Mouse (Mus musculus) macrophage (primary cell): ENCODE measurements around the gene Mark4. TPM values are rescaled to one million over a fixed set of nuclear protein-coding genes. Genes with fewer than 3 reads are reported as not detected.

Source experiments
- H3K27ac ChIP-seq: fragments of 350-480 bp; formaldehyde crosslinking; 2 replicates; pipeline ENCODE4 v1.9.0; 2021
- H3K36me3 ChIP-seq: fragments of 350-480 bp; formaldehyde crosslinking; 2 replicates; pipeline ENCODE4 v1.9.0; 2021; ENCODE audit errors: inconsistent target
- H3K4me3 ChIP-seq: fragments of 350-480 bp; formaldehyde crosslinking; 2 replicates; pipeline ENCODE4 v1.9.0; 2021; ENCODE audit errors: inconsistent target
- H3K79me2 ChIP-seq: fragments of 350-480 bp; formaldehyde crosslinking; 2 replicates; pipeline ENCODE4 v1.9.0; 2021; ENCODE audit errors: inconsistent target
- WGBS: methylation state at CpG from one replicate; pipeline ENCODE4 v1.1.7; 2026; ENCODE audit warnings: inconsistent platforms; ENCODE audit not compliant: missing documents; 5-methylcytosine and 5-hydroxymethylcytosine counted together
- polyA plus RNA-seq: library from polyadenylated mRNA; stranded (reverse); fragments of 250-400 nt; gene quantifications from 3 replicates; pipeline ENCODE4 v1.2.4, GENCODE M21; 2018; ENCODE audit warnings: inconsistent platforms

Mark4 gene
- polyA plus RNA-seq, 1 experiment from 2014 or later, result 20.2 TPM

DNA sequence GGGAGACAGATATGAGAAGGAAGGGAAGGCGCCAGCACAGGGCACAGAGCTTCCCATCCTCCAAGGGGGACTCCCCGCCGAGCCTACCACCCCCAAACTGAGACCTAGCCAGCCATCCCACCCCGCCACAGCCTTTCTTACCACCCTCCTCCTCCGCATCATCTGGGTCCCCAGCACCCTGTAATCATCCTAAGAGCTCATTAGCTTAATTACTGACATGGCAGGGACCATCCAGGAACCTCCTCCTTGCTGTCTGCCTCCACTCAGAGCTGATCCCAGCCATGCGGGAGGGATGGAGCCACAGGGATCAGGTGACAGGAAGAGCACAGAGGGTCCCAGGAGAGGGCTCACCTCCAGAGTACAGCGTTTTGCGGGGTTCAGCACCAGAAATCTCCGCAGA is 21.6 kb downstream of the Mark4 start:
- WGBS, result 88% methylated on average over 9 of the region's 9 CpGs
- H3K4me3 ChIP-seq, result no peak overlapping the region

DNA sequence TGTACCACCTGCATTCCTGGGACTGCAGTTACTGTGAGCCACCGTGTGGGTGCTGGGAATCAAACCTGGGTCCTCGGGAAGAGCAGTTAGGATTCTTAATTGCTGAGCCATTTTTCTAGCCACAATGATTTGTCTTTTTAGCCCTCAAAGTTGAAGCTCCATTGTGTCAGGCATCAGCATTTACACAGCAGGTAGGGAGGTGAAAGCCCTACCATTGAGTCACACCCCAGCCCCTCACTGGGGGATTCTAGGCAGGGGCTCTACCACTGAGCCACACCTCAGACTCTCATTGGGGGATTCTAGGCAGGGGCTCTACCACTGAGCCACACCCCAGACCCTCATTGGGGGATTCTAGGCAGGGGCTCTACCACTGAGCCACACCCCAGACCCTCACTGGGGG is 22.3 kb downstream of the Mark4 start:
- no peak overlapping the region for H3K4me3 ChIP-seq
- 93% methylated on average over 2 of the region's 2 CpGs for WGBS
- H3K79me2 ChIP-seq, result no peaks in the 10 kb centered on the region
- no peak overlapping the region for H3K27ac ChIP-seq
- H3K36me3 ChIP-seq, result peaks cover 89% of the 10 kb centered on the region

More for the DNA sequence above, 21.6 kb downstream of the Mark4 start:
- Histone ChIP-seq H3K79me2 (no peaks in the 10 kb centered on the region), H3K36me3 (peaks cover 89% of the 10 kb centered on the region), H3K27ac (no peak overlapping the region)

DNA sequence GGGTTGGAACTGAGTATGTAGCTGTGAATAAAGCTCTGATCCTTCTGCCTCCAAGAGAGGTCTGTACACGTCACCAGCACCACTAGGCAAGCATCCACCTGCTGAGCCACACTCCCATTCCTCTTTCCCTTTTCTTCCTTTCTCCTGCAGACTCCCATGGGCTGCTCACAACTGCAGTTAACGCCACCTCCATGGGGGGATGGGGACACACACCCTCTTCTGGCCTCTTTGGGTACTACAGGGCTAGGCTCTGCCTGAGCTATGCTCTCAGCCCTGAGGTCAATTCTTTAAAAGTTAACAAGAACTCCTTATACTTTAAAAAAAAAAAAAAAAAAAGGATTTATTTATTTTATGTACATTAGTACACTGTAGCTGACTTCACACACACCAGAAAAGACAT is 26.1 kb downstream of the Mark4 start:
- WGBS, result 89% methylated on average over 2 of the region's 2 CpGs
- no peak overlapping the region for H3K4me3 ChIP-seq
- H3K27ac ChIP-seq, result no peak overlapping the region
- H3K36me3 ChIP-seq, result peaks cover 92% of the 10 kb centered on the region
- H3K79me2 ChIP-seq, result no peaks in the 10 kb centered on the region

DNA sequence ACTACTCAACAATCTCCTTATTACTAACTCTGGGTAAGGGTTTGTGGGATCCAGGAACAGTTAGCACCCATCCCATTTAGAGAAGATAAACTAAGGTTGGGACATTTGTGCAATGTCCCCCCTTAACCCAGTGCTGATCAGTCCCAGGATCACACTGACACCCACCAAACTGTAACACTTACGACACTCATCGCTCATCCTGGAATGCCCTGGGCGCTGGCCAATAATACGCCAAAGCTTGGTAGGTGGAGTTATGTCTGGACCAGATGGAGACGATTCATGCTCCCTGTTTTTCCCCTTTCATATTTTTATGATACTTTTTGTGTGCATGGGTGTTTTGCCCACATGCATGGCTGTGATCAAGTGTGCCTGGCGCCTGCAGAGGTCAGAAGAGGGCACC is 28.2 kb downstream of the Mark4 start:
- no peak overlapping the region for H3K4me3 ChIP-seq
- H3K27ac ChIP-seq, result no peak overlapping the region
- 94% methylated on average over 6 of the region's 6 CpGs for WGBS
- H3K36me3 ChIP-seq, result peaks cover 78% of the 10 kb centered on the region
- H3K79me2 ChIP-seq, result no peaks in the 10 kb centered on the region

DNA sequence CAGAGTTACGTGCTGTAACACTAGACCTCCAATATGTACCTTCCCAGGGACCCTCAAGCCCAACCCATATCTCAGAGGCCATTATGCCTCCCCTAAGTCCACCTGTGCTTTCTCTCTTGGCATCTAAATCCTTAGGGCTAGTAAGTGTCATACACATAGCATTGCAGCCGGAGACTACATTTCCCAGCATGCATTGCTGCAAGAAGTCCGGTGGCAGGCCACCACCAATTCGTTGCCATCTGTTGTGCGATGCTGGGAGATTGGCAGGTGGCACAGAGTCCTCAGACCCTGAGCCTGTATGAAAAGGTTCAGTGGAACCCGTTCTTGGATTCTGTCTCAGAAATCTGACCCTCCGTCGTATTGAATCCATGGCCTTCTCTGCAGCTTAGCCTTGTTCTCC is 28.9 kb downstream of the Mark4 start:
- Histone ChIP-seq H3K4me3 (no peak overlapping the region), H3K36me3 (peaks cover 71% of the 10 kb centered on the region), H3K27ac (no peak overlapping the region), H3K79me2 (no peaks in the 10 kb centered on the region)
- 87% methylated on average over 8 of the region's 8 CpGs for whole genome bisulfite sequencing

DNA sequence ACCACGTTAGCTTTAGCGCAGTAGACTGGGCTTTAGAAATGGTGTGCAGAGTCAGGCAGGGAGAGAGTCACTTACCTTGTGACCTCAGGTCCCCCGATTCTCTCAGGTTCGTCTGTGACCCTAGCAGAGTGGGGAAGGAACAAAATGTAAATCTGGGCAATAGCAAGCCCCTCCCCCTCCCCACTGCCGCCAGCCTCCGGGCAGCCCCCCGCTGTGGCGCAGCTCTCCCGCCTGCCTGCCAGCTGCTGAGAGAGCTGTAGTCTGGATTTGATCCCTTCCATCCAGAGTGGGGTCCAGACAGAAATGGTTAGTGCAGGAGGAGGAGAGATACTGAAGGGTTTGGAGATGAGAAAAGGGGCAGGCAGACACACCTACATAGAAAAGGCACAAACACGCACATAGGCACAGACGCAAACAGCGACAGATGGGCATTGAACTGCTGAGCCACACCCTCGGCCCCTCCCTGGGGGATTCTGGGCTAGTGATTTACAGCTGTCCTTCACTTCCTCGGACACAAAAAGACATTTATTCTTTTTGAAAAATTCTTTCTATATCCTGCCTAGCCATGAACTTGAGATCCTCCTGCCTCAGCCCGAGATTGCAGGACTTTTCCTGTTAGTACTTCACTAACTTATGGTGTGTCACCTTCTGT is 30.5 kb downstream of the Mark4 start:
- peaks cover 57% of the 10 kb centered on the region for H3K36me3 ChIP-seq
- H3K4me3 ChIP-seq, result no peak overlapping the region
- H3K27ac ChIP-seq, result no peak overlapping the region
- WGBS, result 95% methylated on average over 15 of the region's 15 CpGs
- no peaks in the 10 kb centered on the region for H3K79me2 ChIP-seq

DNA sequence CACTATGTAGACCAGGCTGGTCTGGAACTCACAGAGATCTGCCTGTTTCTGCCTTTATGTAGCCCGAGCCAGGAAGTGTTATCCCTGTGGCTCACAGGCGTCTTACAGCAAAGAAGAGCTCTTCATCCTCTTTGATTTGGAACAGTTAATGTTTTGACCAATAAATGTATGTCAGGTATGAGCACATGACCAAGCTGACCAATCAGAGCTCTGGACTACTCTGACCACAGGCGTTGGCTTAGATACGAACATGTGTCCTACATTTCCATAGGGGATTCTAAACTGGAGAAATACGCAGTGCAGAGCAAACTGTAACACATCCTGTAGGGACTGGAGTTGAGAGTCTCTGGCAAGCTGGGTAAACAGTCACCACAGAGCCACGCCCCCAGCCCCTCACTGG is 31.7 kb downstream of the Mark4 start:
- Histone ChIP-seq H3K79me2 (no peaks in the 10 kb centered on the region), H3K27ac (no peak overlapping the region), H3K36me3 (peaks cover 44% of the 10 kb centered on the region; the same call in 1 of the 2 replicates), H3K4me3 (no peak overlapping the region)
- 94% methylated on average over 5 of the region's 6 CpGs for WGBS

DNA sequence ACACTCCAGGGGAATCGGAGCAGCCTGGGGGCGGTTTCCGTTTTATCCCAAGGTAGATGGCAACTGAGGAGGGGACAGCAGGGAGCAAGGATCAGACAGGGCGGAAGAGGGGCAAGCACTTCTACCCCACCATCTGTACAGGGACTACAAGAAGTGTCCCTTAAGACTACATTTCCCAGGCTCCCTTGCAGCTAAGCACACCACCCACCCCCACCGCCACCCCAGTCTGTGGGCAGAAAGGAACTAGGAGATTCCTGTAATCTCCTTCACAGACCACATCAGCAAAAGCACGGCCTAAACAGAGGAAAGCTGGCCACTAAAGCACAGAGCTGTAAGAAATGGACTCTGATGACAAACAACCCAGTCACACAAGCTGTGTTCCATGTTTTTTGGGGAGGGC is 32.3 kb downstream of the Mark4 start:
- H3K36me3 ChIP-seq, result peaks cover 39% of the 10 kb centered on the region; the same call in 1 of the 2 replicates
- 86% methylated on average over 6 of the region's 6 CpGs for WGBS
- no peak overlapping the region for H3K27ac ChIP-seq

DNA sequence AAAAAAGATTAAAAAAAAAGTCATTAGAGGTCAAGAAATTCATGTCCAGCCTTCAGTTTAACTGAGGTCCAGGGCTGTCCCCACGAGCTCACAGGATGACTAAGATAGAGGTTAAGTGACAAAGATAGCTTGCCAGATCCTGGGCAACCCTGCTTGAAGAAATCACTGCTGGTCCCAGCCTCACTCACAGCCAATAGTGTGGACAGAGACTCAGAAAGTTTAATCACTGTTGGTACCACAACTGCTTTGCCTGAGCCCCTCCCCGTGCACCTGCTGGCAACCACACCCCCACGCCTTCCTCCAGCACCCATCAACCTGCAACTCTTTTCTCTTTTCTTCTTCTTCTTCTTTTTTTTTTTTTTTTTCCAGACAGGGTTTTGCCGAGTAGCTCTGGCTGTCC is 34.6 kb downstream of the Mark4 start:
- Histone ChIP-seq H3K27ac (no peak overlapping the region), H3K79me2 (no peaks in the 10 kb centered on the region), H3K36me3 (peaks cover 20% of the 10 kb centered on the region; the same call in 1 of the 2 replicates), H3K4me3 (no peak overlapping the region)
- WGBS, result 62% methylated on average over 3 of the region's 4 CpGs

More for the DNA sequence above, 32.3 kb downstream of the Mark4 start:
- H3K79me2 ChIP-seq, result no peaks in the 10 kb centered on the region
- no peak overlapping the region for H3K4me3 ChIP-seq

DNA sequence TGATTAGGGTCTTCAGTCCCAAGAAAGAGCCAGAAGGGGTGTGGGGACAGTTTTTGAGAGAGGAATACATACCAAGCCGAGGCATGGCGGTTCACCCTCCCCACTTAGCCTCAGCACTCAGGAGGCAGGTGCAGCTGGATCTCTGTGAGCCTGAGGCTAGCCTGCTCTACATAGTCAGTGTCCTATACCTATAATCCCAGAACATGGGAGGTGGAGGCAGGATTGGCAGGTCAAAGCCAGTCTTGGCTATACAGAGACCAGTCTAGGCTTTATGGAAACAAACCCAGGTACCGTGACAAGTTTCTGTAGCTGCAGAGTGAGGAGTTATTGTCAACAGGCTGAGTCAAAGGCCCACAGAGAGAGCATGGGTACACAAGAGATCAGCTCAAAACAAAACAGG is 35.5 kb downstream of the Mark4 start:
- Histone ChIP-seq H3K36me3 (peaks cover 10% of the 10 kb centered on the region; the same call in 1 of the 2 replicates), H3K27ac (no peak overlapping the region), H3K4me3 (no peak overlapping the region), H3K79me2 (no peaks in the 10 kb centered on the region)
- WGBS, result 100% methylated on average over 3 of the region's 3 CpGs

DNA sequence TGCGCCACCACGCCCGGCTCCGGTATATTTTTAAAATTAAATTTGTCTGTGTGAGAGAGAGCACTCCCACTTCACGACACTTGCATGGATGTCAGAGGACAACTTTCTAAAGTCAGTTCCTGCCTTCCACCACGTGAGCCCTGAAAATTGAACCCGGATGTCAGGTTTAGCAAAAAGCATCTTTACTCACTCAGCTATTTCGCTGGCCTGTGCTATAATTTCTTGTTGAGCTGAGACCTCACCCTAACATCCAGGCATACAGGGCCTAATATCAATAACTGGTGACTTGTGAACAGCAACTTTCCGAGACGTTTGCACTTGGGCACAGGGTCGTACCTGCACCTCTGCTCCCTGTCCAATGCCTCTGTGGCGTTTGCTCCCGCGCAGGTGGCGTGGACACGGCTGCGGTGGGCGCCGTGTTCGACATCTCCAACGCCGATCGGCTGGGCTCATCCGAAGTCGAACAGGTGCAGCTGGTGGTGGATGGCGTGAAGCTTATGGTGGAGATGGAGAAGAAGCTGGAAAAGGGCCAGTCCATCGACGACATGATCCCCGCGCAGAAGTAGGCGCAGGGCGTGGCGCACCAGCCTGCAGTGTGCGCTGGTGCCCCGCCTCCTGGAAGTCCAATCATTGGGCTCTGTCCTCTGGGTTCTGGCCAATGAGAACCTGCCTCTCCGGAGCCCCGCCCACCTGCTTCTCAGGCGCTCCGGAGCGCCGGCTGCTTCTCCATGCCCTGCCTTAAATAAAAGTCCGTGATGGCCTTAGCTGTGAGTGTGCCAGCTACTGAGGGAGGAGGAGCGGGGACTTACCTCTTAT is 37.6 kb downstream of the Mark4 start:
- H3K79me2 ChIP-seq, result no peaks in the 10 kb centered on the region
- H3K4me3 ChIP-seq, result no peak overlapping the region
- WGBS, result 10% methylated on average over 42 of the region's 43 CpGs
- H3K27ac ChIP-seq, result no peak overlapping the region
- no peaks in the 10 kb centered on the region for H3K36me3 ChIP-seq

DNA sequence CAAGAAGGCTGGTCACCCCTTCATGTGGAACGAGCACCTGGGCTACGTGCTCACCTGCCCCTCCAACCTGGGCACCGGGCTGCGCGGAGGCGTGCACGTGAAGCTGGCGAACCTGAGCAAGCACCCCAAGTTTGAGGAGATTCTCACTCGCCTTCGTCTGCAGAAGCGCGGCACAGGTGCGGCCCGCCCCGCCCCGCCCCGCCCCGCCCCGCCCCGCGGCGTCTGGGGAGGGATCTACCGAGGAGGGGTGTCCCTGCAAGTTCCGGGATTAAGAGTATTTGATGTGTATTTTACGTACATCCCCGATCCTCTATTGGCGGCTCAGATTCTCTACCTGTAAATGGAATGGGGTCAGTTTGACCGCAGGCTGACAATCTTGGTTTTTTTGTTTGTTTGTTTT is 38.5 kb downstream of the Mark4 start:
- Histone ChIP-seq H3K79me2 (no peaks in the 10 kb centered on the region), H3K27ac (no peak overlapping the region), H3K4me3 (no peak overlapping the region), H3K36me3 (no peaks in the 10 kb centered on the region)
- 4% methylated on average over 28 of the region's 28 CpGs for WGBS

DNA sequence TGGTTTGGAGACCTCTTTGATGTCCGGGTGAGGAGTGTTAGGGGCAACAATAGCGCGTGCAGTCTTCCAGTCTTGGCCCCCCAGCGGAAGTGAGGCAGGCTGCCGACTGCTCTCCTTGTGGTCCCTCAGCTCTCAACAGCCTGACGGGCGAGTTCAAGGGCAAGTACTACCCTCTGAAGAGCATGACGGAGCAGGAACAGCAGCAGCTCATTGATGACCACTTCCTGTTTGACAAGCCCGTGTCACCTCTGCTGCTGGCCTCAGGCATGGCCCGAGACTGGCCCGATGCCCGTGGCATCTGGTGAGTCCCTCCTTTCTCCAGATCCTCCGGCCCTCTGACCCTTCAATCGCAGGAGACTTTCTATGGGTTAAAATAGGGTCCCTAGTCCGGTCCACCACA is 42.0 kb downstream of the Mark4 start:
- Histone ChIP-seq H3K36me3 (no peaks in the 10 kb centered on the region), H3K4me3 (no peak overlapping the region), H3K79me2 (no peaks in the 10 kb centered on the region), H3K27ac (no peak overlapping the region)
- WGBS, result 56% methylated on average over 14 of the region's 15 CpGs

DNA sequence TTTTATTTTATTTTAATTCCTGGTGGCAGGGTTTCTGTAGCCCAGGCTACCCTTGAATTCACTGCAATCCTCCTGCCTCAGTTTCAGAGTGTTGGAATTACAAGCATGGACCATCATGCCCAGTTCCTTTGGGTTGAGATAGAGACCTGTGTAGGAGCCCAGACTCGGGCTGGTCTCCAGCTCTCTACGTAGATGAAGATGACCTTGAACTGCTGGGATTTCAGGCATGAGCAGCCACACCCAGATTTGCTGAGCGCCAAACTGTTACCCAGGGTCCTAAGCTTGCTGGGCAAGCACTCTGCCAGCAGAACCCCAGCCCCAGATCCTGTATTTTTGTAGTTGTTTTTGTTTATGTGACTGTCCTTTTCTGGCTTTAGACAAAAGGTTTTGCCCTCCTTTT is 45.1 kb downstream of the Mark4 start:
- no peak overlapping the region for H3K27ac ChIP-seq
- H3K4me3 ChIP-seq, result no peak overlapping the region
- H3K79me2 ChIP-seq, result no peaks in the 10 kb centered on the region
- 95% methylated on average over 2 of the region's 3 CpGs for WGBS
- no peaks in the 10 kb centered on the region for H3K36me3 ChIP-seq

DNA sequence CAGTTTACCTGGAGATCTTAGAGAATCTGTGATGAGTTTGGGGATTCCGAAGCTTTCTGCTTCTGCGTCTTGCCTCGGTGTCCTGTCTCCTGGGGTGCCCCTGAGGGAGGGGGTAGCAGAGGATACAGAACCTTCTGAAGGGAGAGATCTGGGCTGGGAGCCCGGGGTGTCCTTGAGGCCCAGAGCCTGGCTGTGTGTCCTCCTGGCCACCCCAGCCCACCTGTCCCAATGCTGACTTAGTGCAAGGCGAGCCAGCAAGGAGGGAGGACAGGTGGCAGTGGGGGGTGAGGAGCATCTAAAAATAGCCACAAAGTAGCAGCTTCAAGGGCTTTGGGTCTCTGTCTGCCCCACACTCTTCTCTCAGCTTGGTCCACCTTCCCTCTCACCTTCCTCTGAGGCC is 46.8 kb downstream of the Mark4 start:
- Histone ChIP-seq H3K4me3 (no peak overlapping the region), H3K27ac (no peak overlapping the region), H3K36me3 (no peaks in the 10 kb centered on the region), H3K79me2 (no peaks in the 10 kb centered on the region)
- WGBS, result 89% methylated on average over 5 of the region's 5 CpGs
